Mouse (Mus musculus) frontal cortex, postnatal 14 days (tissue): ENCODE data around the gene Dlst.
"Not testable (repeated sequence)": the region's sequence is repeated elsewhere in the genome, so short reads cannot be mapped to it uniquely, and the experiment has no call there.

ENCODE experiments used
- DNase-seq, 2 experiments: peaks; one replicate each; pipeline ENCODE4 v3.0.0; 2022; ENCODE audit warnings: low spot score in 2 of 2

The Dlst gene

GRCm38 (mm10) chr12:85113917-85114316, 3.3 kb downstream of the Dlst start:
- DNase-seq = no peak

DNA sequence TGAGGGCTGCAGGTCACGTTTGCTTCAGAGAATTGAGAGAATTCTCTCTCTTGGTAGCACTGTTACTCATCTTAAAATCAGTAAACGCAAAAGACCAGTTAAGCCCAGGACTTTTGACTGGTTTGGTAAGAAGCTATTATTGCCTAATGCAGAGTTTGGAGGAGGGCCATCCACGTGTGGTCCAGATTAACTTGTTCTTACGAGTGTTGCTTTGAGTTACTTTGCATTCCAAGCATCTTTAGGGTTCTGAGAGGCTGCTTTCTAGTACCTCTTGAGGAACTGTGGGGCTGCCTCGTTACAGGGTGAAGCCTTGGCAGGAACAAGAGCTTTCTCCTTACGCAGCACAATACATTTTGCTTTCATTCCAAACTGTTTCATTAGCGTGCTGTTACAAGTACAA, 5.0 kb downstream of the Dlst start:
- no peak for DNase-seq

- DNase-seq = no peak
Measured at GRCm38 (mm10) chr12:85121806-85122459, 11.3 kb downstream of the Dlst start.

DNA sequence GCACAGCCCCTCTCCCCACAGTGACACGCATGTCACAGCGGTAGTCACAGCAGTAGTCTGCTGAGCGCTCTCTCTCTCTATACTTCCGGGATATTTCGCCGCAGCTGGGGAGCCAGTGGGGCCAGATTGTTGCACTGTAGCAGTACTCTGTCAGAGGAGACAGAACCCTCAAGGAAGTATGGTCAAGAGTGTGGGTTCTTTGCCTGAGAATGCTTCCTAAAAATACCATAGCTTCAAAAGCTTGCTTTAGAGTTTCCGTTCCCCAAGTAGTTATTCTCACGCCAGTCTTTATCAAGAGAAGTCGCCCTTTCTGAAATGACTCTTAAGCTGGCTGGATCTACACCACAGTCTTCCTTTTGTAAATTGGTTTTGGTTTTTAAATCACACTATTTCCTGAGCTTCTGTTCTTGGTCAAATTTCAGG, 12.5 kb downstream of the Dlst start:
- DNase-seq = no peak

DNA sequence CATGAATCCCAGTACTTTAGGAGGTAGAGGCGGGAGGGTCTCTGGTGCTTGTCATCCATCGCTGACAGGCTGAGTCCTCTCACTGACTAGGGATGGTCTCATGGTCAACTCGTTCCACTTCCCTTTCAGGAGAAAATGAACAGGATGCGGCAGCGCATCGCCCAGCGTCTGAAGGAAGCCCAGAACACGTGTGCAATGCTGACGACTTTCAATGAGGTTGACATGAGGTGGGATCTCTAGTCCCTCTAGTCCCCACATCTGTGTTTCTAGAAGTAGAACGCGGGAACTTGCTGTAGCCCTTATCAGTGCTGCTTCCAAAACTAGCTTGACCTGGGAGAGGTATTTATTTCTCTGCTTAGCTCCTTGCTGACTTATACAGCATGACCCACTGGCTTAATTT, 13.0 kb downstream of the Dlst start:
- DNase-seq = no peak

DNA sequence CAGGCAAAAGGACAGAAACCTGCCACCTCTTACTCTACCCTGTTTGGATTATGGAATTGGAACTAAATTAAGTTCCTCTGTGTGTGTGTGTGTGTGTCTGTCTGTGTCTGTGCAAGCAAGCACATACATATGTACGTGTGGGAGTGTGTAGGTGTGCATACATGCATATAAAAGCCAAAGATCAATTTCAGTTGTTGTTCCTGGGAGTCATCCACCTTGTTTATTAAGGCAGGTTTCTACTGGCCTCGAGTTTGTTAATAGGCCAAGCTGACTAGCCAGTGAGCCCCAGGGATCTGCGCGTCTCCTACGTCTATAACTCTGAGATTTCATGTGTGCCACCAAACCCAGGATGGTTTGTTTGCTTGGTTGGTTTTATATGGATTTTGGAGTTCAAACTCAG, 14.1 kb downstream of the Dlst start:
- DNase-seq = no peak

GRCm38 (mm10) chr12:85126986-85127603, 16.5 kb downstream of the Dlst start:
- DNase-seq = no peak

GRCm38 (mm10) chr12:85129426-85129978, 18.9 kb downstream of the Dlst start:
- no peak for DNase-seq

GRCm38 (mm10) chr12:85131361-85131760, 20.7 kb downstream of the Dlst start:
- DNase-seq = no peak

DNA sequence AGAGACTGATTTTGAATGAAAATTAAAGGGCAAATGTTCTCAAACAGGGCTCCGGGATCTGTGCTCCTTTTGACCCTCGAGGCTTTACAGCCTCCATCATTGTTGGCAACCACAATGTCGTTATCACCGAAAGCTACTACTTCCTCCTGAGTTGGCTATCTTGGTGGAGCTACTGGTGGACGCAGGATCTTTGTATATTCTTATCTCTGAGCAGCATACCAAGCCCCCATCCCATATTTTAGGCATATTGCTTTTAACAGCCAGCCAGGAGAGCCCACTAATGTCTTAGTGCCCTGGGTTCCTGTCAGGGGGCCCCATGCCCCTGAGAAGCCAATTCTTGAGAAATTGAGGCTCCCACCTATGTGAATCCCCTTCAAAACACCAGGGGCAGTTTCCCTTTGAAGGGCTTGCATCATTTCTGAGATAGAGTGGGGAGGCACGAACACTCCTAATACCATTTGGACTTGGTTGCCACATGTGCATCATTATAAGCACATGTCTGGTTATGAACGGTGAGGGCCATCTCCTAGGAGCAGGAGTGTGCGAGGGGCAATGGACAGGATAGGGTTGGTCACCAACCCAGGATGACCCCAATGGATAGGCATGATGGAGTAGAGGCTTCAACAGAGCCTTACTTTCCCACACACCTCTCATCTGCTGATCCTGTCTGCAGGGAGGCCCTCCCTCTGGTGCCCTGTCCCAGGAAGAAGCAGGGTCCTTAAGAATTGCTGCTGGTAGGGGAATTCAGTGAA, 23.6 kb downstream of the Dlst start:
- DNase-seq = no peak

- no peak for DNase-seq
Measured at GRCm38 (mm10) chr12:85135513-85136470, 25.2 kb downstream of the Dlst start.

- no peak for DNase-seq
Measured at GRCm38 (mm10) chr12:85136627-85137026, 26.0 kb downstream of the Dlst start.

DNA sequence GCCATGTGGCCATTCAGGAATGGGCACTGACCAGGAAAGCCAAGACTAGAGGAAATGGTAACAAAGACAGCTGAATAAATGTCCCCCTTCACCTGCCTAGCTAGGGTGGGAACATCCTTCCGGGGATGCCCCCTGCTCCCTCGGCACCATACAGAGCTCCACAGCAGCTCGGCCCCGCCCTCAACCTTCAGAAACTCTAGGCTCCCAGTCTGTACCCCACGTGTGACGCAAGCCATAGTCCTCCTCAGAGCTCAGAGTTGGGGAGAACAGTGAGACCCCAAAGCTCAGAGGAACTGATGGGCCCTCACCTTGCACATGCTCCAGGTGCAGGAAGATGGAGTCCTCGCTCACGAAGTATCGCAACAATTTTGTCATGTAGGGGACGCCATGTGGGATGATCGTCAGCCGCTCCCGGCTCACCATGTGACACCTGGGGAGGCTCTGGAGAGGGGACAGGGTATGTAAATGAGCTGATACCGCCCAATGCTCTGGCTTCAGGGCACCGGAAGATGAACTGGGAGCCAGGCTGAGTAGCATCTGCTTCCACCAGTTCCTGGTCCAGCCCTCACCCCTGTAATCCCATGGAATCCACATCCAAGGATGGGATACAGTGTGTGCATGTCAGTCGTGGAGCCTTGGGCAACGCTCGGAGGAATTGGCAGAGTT, 29.5 kb downstream of the Dlst start:
- DNase-seq = no peak

DNA sequence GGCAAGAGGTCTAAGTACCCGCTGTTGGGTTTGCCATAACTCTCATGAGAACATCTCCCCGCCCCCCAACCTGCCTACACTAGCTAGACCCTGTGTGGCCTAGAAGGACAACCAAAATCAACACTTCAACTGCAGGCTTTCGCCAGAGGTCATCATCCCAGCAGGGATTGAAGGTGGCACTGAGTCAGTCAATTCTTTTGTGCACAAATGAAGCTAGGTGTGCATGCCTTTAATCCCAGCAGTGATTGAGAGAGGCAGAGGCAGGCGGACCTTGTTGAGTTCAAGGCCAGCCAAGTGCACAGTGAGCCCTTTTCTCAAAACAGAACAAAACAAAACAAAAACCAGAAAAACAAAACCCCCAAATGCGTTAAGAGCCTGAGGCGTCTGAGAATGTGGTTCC, 30.5 kb downstream of the Dlst start:
- DNase-seq = no peak

- peak in 1 of 2 experiments; percentile 79 for DNase-seq
Measured at GRCm38 (mm10) chr12:85142803-85143202, 32.2 kb downstream of the Dlst start.

DNA sequence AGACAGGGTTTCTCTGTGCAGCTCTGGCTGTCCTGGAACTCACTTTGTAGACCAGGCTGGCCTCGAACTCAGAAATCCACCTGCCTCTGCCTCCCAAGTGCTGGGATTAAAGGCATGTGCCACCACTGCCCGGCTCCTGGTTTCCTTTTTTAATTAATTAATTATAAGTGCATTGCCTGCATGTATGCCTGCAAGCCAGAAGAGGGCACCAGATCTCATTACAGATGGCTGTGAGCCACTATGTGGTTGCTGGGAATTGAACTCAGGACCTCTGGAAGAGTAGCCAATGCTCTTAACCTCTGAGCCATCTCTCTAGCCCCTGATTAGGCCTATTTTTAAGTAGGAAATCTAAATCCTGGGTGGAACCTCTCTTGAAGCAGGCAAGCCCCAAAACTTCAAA, 33.6 kb downstream of the Dlst start:
- DNase-seq = not testable (repeated sequence)

- no peak for DNase-seq
Measured at GRCm38 (mm10) chr12:85144821-85145220, 34.2 kb downstream of the Dlst start.

DNA sequence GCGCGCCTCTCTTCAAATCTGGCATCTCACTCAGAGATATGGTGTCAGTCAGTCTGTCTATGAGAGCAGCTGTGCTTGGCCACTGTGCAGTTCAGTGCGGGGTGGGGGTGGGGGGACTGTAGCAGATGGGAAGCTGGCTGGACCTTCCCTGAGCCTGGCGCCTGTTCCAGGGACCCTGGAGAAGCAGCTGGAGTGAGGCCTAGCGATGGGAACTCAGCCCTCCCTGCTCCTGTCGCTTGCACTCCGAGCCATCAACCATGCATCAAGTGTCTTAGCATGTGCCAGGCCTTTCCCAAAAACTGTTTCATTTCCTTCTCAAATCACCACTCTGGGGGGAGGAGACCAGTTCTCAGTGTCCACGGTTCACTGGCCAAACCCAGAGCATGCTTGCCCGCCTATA, 35.0 kb downstream of the Dlst start:
- DNase-seq = no peak

- DNase-seq = no peak
Measured at GRCm38 (mm10) chr12:85146355-85146754, 35.7 kb downstream of the Dlst start.

GRCm38 (mm10) chr12:85146881-85147280, 36.2 kb downstream of the Dlst start:
- no peak for DNase-seq
